Mouse (Mus musculus) T-helper 2 cell (primary cell): ENCODE measurements around the gene Gm9970.

Experiments
- in situ Hi-C: fragments of 300-600 bp; cut with MboI, MseI; formaldehyde crosslinking; loops from one replicate; pipeline ENCODE4 v1.15.1; 2025; ENCODE audit warnings: high pct_unique_total_duplicates

Gm9970 gene

GRCm38 (mm10) chr5:31240637-31241521 lies at the start of gene Gm9970, which contains the start of gene Nrbp1:
Gene Gm9970 (minus strand): TSS chr5:31241232.
Gene Nrbp1 (plus strand): TSS chr5:31240864.
- in situ Hi-C loops, result no loop called here

DNA sequence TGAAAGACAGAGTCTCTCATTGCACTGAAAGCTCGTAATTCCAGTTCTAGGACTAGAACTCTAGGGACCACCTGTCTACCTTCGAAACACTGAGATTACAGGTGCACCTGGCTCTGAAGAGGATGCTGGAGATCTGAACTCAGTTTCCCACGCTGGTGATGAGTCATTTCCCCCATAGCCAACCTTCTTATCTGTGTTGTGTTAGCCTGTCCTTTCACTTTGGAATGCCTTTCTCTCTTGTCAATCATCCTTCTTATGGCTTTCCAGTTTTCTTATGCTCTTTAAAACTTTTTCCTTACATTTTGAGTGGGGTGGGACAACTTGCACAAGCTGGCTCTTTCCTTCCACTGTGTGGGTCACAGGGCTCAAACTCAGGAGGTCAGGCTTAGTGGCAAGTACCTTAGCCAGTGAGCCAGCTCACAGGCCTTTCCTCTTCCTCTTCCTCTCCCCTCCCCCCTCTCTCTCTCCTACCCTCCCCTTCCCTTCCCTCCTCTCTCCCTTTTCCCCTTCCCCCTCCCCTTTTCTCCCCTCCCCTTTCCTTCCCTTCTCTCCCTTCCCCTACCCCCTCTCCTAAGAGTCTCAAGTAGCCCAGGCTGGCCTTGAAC lies 48.7 kb upstream of the Gm9970 start:
- in situ Hi-C loops, result no loop called here

DNA sequence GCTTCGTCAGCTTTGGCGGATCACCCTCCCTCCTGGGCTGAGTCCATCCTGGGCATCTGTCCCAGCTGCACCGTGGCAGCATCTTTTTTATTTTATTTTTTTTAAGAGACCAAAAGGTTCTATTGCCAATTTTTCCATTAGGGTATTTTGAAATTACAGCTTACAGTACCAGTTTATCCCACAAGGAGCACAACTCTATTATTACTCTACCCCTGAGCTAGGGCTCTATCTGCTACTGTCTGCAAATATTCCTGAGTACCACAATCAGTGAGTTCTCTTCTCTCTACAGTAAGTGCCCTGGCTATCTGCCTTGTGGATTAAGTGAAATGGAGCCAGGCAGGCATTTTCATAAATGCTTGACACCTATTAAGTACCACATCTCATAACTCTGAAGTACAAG lies 47.6 kb upstream of the Gm9970 start:
- in situ Hi-C loops, result no loop called here

- in situ Hi-C loops, result no loop called here
Observed at GRCm38 (mm10) chr5:31288225-31288624, 47.2 kb upstream of the Gm9970 start.

- in situ Hi-C loops, result no loop called here
Observed at GRCm38 (mm10) chr5:31279245-31279988, 38.4 kb upstream of the Gm9970 start.

GRCm38 (mm10) chr5:31273018-31273417 lies 32.0 kb upstream of the Gm9970 start:
- in situ Hi-C loops, result no loop called here

GRCm38 (mm10) chr5:31267686-31268085 lies 26.7 kb upstream of the Gm9970 start:
- in situ Hi-C loops, result no loop called here

- in situ Hi-C loops, result no loop called here
Observed at GRCm38 (mm10) chr5:31266101-31266500, 25.1 kb upstream of the Gm9970 start.

DNA sequence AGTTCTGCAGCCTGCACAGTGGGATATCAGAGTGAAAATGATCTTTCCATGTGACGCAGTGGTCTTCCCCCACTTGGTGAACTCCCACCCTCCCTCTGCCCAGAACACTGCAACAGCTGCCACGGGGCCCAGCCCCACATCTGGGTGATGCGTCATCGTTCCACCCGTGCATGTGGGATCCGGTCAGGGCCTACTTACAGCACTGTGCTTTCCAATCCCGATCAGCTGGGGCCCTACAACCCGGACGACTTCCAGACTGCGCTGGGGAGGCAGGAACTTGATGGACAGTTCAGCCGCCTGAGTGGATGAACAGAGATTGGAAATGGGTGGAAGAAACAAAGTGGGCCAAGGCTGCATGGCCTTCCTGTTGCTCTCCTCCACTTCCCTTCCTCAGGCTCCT lies 16.6 kb upstream of the Gm9970 start:
- in situ Hi-C loops, result no loop called here

- in situ Hi-C loops, result no loop called here
Observed at GRCm38 (mm10) chr5:31255971-31256370, 14.9 kb upstream of the Gm9970 start.

DNA sequence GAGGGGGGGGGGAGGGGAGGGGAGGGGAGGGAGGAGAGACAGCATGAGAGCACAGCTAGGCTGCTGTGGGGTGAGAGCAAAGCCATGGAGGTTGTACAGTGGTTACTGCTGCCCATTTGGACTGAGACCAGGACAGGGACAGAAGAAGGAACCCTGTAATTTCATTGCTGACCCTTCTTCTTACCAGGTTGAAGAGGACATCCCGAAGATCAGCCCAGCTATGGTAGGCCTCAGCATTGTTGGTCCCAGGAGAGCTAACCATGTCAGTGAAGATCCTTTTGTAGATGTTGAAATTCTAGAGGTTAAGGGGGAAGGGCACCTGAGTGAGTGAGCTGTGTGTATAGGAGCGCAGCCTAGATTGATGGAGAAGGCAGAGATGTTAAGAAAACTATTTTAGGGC lies 14.3 kb upstream of the Gm9970 start:
- in situ Hi-C loops, result no loop called here

GRCm38 (mm10) chr5:31254901-31255300 lies 13.9 kb upstream of the Gm9970 start:
- in situ Hi-C loops, result no loop called here

DNA sequence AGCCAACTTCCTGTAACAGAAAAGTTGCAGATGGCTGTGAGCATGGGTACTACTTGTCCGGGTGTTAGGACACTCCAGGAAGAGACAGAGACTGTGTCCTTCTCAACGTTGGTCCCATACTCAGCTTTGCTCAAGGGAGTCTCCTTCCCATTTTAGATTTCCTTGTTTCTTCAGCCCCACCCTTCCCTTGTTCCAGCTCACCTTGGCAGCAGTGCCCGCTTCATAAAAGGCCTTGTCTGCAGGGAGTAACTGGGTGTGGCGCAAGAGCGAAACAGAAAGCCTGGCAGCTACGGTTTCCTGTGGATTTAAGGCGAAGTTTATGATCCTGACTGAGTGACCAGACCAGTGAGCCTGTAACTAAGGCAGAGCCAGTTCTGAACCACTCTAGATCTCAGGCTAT lies 13.4 kb upstream of the Gm9970 start:
- in situ Hi-C loops, result no loop called here

GRCm38 (mm10) chr5:31253806-31254205 lies 12.8 kb upstream of the Gm9970 start:
- in situ Hi-C loops, result no loop called here

GRCm38 (mm10) chr5:31252795-31253545 lies 11.9 kb upstream of the Gm9970 start:
- in situ Hi-C loops, result no loop called here

DNA sequence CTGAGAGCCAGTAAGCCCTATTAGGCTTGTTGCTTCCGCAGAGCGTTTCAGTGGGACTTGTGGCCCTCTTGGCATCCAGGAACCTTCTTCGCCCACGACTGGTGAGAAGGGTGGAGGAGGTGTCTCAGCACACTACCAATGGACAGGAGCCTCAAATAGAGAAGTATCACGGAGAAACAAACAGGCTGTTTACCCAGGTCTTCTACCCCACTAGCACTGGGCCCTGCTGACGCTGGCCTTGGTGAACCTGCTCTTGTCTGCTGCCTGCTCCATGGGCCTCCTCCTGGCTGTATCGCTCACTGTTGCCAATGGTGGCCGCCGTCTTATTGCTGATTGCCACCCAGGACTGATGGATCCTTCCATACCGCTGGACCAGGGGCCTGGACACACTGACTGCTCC lies 11.1 kb upstream of the Gm9970 start:
- in situ Hi-C loops, result no loop called here

- in situ Hi-C loops, result no loop called here
Observed at GRCm38 (mm10) chr5:31251541-31252101, 10.6 kb upstream of the Gm9970 start, which contains the start of gene Krtcap3. Gene Krtcap3 (plus strand): TSS chr5:31251691.

- in situ Hi-C loops, result no loop called here
Observed at GRCm38 (mm10) chr5:31250716-31251115, 9.7 kb upstream of the Gm9970 start.

DNA sequence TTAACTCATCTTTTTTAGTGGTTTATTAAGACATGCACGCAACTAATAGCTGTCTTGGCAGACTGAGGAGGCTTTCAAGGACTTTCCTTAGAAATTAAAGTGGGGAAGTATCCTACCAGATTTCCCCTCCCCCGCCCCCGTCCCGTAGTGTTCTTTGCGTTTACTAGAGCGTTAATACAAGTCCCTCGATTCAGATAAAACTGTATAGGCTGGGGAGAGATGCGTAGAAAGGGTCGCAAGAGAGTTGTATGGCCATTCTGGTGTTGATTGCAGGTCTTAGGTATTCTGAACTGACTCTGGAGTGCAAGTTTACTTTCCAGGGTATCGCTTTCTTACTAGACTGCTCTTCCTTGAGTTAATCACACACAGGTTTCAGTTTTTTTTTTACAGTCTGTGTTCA lies 1.2 kb upstream of the Gm9970 start:
- in situ Hi-C loops, result no loop called here

DNA sequence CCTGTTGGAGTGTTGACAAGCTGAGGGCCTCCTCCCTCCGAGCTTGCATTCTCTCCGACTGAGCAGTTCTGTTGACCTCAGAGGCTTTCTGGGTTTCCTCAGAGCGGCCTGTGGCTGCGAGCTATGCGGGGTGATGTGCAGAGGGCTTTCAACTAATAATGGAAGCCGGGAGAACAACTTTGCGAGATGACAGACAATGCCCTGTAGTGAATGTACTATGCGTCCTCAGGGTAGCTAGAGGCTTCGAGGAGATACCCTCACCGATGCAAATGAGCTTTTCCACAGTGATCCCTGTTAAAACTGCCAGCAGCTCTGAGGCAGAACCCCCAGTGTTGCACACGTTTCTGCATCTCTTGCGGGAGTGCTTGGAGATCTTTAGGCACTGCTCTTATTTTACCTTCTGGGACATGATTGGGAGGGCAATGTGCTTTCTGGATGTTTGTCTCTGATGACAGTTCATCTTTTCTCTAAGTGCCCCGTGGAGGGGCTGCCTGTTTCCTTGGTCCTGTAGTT lies 546 bp upstream of the Gm9970 start:
- in situ Hi-C loops, result no loop called here

DNA sequence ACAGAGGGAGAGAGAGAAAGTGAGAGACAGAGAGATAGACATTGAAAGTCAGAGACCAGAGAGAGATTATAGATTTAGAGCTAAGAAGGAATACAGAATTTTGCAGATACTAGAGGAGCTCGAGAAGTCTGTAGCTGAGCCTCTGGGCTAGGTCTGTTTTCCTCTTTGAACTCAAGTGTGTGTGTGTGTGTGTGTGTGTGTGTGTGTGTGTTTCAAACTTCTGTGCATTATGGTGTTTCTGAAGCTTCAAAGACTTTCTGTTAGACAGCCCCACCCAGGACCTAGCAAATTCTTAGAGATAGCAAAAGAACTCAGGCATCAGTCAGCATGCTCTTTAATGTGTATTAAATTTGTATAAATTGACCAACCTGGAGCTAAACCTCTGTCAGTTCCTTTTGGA lies 14.4 kb downstream of the Gm9970 start:
- in situ Hi-C loops, result no loop called here
